Mouse (Mus musculus) G1E (cell line): ENCODE data around the gene Angpt4.

Experiments
- CTCF ChIP-seq: IDR thresholded peaks from 2 replicates; pipeline ENCODE4 v1.5.1; 2012; ENCODE audit warnings: low read depth, low read length, inconsistent platforms, mixed read lengths
- GATA1 ChIP-seq: IDR thresholded peaks from 2 replicates; pipeline ENCODE4 v1.6.1; 2012; ENCODE audit warnings: borderline replicate concordance, low read length, inconsistent platforms, mixed read lengths
- TAL1 ChIP-seq: conservative IDR thresholded peaks from 2 replicates; pipeline ENCODE4 v1.6.1; 2012; ENCODE audit warnings: low read depth, low read length, inconsistent platforms, mixed read lengths

- TF ChIP-seq CTCF (no peak), TAL1 (no peak), GATA1 (no peak)
These were observed 37.3 kb downstream of the Angpt4 start for GRCm38 (mm10) chr2:151948311-151948710.
